Mouse (Mus musculus) c-Kit-positive CD71-positive TER-119-negative erythroid progenitor cells, embryonic 14.5 days (primary cell): ENCODE data around the gene Reps1.
"Not testable (repeated sequence)": the region's sequence is repeated elsewhere in the genome, so short reads cannot be mapped to it uniquely, and the experiment has no call there.

Source experiments
- DNase-seq: peaks from one replicate; pipeline ENCODE4 v3.0.0-alpha.2; 2013; ENCODE audit warnings: low read depth

The Reps1 gene

DNA sequence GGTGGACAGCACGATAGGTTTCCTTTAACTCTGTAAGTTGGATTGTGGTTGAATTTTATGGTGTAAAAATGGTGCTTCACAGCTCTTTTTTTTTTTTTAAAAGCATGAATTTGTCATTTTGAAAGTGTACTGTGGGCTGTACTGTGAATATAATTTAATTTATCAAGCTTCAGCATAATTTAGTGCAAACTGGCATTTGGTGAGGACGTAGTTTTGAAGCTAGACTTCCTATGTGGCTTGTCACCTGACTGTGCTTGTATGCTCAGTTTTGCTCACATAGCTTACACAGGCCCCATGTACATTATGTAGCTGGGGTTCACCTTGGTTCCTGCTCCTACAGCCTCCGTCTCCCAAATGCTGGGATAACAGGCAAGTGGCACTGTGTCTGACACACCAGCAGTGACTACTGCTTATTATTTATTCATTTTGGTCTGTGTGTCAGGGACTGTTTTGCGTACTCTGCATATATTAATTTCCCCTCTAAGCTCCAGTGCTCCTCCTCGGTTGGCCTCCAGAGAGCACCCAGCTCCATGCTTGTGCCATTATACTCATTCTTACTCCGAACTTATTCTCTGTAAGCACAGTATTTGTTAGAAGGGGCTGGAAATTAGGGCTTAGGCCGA is 9.1 kb downstream of the Reps1 start:
- no peak for DNase-seq

- DNase-seq, result no peak
Measured at GRCm38 (mm10) chr10:18066031-18066439, 10.4 kb downstream of the Reps1 start.

- DNase-seq, result no peak
Measured at GRCm38 (mm10) chr10:18067761-18068446, 12.2 kb downstream of the Reps1 start.

DNA sequence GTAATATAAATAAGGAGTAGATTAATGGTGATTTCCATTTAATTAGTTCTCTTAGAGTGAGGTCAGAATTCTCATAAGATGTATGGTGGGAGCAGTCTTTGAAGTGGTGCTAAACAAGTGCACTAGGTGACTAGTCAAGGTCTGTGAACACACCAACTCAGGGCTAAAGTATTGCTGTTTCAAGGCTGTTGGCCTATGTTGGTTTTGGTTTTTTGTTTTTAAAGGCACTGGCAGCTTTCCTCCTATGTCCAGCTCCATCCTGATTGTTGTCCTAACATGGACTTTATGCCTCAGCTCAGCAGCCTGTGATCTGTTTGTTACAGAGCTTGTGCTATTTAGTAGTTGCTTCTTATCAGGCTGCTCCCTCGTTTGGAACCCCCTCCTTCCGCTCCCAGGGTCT is 13.2 kb downstream of the Reps1 start:
- no peak for DNase-seq

GRCm38 (mm10) chr10:18069576-18069975 is 13.9 kb downstream of the Reps1 start:
- no peak for DNase-seq

- no peak for DNase-seq
Measured at GRCm38 (mm10) chr10:18070144-18070543, 14.5 kb downstream of the Reps1 start.

DNA sequence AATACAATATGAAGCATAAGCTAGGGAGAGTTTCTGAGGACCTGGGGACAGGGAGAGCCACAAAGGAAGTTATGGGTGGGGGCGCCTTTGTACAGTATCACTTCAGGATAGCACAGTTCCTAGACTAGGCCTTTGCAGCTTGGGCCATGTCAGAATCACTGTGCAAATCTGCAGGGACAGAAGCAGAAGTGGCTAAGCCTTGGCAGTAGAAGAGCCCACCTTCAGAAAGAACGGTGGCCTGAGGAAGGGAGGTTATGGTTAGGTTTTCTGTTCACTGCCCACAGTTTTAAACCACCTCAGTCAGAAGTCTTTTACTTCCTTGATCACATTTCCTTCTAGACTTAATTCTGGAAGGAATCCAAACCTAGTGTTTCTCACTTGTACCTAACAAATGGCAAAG is 15.0 kb downstream of the Reps1 start:
- DNase-seq, result no peak

GRCm38 (mm10) chr10:18072871-18073270 is 17.2 kb downstream of the Reps1 start:
- no peak for DNase-seq

- DNase-seq, result no peak
Measured at GRCm38 (mm10) chr10:18074383-18075075, 18.9 kb downstream of the Reps1 start.

- no peak for DNase-seq
Measured at GRCm38 (mm10) chr10:18075845-18076244, 20.2 kb downstream of the Reps1 start.

- DNase-seq, result no peak
Measured at GRCm38 (mm10) chr10:18081536-18081935, 25.9 kb downstream of the Reps1 start.

DNA sequence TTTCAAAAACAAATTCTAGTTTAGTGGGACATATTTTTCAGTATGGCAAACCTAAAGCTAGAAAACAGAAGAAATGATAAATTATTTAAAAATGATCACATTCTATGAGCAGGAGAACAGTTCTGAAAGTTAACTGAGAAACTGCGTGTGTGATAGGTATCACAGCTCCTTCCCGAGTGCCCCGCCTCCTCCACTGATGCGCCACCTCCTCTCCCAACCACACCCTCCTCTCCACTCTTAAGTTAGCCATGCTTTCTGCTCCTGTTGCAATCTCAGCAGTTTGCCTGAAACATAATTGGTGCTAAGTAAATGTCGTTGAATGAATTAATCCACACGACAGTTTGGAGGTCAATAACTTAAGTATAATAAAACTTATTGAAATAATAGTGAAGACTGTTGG is 27.1 kb downstream of the Reps1 start:
- no peak for DNase-seq

DNA sequence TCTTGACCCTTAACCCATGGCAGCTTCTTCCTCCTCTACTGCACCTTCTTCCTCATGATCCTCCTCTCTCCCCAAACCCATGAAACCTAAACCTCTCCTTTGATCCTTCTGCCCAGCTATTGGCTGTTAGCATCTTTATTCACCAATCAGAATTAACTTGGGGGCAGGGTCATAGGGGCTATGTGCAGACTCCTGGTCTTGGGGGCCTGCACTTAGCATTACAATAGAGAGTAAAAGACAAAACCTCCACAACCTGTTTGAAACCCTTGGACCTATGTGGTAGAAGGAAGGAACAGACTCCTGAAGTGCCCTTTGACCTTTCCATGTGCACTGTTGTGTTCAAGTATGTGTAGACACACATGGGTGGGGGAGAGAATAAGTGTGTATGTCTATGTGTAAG is 35.0 kb downstream of the Reps1 start:
- no peak for DNase-seq

DNA sequence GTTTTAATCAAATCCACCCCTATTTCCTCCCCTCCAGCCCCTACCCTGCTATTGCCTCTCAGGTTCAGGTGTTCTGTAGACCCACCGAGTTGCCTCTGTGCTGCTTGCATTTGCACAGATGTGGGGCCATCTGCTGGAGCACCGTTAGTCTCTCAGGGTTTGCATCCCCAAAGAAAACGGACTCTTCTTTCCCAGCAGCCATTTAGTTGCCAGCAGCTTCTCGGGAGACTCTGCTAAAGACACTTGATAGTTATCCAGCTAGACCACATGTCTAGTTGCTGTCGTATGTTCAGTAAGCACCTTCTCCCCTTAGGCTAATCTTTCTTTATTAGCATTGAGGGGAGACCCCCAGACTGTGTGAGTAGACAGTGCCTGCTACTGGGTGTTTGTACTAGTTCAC is 46.5 kb downstream of the Reps1 start:
- no peak for DNase-seq

DNA sequence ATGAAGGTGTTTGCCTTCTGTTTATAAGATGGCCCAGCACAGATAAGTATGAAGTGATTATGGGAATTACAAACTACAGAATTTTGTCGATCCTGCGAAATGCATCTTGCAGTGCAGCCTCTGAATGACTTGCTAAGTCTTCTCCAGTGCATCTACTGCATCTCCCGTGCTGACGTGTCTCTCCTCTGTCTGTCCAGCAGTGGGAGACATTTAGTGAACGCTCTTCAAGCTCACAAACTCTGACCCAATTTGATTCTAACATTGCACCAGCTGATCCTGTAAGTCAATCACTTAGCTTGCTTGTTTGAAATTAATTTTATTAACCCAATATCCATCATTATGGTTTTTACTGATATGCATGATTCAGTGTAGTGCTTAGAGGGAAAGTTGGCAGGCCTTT is 51.8 kb downstream of the Reps1 start:
- no peak for DNase-seq

DNA sequence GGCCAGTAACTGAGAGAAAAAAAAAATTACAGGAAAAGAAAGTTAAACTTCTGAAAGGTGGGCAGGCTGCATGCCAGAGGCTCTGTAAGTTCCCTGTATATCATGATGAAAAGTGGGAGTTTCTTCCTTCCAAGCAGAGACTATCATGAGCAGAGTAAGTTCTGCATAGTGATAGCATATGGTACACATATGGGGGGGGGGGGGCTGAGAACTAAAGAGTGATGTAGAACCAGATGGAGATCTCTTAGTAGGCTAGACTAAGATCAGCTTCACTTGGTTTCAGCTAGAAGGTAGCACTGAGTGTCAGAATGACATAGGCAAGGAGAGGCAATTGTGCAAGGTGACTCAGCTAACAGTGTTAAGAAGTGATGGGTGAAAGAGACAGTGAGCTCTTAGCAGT is 55.3 kb downstream of the Reps1 start:
- no peak for DNase-seq

DNA sequence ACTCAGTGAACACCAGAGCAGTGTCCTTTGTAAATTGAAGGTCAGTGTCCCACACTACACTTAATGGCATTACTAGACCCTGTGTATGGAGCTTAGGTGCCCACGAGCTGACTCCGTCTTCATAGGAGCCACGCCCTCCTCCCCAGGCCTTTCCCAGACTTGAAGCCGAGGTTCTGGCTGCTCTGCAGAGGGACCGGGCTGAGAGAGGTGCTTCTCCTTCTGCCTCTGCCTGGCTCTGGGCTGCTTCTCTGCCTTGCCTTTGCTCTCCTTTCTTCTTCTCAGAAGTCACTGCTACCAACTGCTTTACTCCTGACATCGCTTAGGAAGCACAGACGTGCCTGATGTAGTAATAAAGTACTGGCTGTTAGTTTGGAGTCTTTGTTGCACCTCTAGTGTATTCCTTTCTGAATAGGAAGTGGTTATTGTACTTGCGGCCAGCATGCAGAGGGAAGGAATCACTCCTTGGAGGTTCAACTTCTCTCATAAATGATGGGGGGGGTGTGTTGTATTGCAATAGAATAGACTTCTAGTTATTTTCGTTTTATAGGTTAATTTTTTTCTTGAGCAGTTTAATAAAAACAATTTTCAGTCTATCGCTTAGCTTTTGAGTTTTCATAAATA is 57.9 kb downstream of the Reps1 start:
- DNase-seq, result no peak

- DNase-seq, result no peak
Measured at GRCm38 (mm10) chr10:18118336-18118735, 62.7 kb downstream of the Reps1 start.

GRCm38 (mm10) chr10:18130276-18130675 is 74.6 kb downstream of the Reps1 start:
- DNase-seq, result no peak

DNA sequence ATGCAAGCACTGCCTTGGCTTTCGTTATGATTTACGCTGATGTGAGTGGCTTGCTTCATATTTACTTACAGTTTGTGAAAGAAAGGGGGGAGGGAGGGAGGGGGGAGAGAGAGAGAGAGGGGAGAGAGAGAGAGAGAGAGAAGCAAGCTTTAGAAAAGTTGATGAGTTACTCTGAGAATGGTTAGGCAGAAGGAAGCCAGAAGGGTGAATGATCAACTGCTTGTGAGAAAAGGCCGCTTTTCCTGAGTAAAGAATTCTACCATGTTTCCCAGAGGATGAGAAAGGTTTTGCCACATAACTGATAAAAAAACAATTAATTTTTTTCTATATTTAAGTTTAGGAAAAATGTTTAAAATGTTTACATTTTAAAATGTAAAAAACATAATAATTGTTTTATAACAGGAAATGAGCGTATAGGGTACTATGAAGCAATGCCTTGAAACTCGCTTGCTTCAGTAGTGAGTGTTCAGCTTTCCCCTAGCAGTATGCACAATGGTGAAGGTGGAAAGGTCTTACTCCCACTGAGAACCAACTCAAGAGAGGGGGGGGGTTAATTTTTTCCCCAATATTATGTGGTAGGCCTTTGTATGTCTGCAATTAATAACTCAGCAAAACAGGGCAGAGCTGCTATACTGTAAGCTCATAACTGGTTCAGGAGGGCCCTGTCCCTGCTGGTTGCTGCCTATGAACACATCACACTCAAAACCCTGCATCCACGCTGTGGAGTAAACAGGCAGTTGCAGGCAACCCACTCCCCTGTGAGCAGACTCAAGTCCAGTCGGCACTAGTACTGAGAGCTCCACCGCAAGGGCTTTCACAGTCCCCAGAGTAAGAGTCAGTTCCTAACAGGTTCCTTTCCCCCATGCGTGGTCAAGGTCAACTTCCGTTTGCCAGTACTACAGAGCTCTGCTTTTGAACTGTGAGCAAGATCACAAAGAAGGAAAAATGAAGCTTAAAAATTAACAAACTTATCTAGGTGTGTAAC is 76.3 kb downstream of the Reps1 start:
- DNase-seq, result no peak

DNA sequence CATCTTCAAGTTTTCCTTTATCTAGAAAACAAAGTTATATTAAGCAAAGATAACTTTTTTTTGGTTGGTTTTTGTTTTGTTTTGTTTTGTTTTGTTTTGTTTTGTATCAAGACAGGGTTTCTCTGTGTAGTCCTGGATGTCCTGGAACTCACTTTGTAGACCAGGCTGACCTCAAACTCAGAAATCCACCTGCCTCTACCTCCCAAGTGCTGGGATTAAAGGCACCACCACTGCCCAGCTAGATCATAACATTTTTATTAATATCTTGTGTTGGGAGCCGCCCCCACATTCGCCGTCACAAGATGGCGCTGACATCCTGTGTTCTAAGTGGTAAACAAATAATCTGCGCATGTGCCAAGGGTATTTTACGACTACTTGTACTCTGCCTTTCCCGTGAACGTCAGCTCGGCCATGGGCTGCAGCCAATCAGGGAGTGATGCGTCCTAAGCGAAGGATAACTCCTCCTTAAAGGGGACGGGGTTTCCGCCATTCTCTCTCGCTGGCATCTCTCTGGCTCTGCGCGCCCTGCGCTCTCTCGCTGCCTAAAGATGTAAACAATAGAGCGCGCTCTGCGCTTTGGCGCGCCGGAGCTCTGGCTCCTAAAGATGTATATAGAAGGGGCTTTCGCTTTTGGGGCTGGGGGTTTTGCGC is 83.3 kb downstream of the Reps1 start:
- not testable (repeated sequence) for DNase-seq
